Mouse (Mus musculus): Measurements from ENCODE around the gene Zfp385a.

GRCm38 (mm10) chr15:103362333-103362732 lies 22.4 kb upstream of the Zfp385a start:
- TF ChIP-seq CTCF (IDR thresholded peaks at IDR 0.05; ENCODE audit: low read depth, low read length) = no peak
- no peak for TF ChIP-seq POLR2A (IDR thresholded peaks at IDR 0.05; ENCODE audit: extremely low read depth, insufficient read depth, low read length)
